Mouse (Mus musculus) left cerebral cortex, adult 9 months (tissue): ENCODE data around the gene Vmn1r166.
"Not testable (repeated sequence)": the region's sequence is repeated elsewhere in the genome, so short reads cannot be mapped to it uniquely, and the experiment has no call there.

Experiments
- DNase-seq, 2 experiments: peaks; one replicate each; pipeline ENCODE4 v3.0.0; 2022; ENCODE audit warnings: low spot score in 2 of 2

Gene Vmn1r166

DNA sequence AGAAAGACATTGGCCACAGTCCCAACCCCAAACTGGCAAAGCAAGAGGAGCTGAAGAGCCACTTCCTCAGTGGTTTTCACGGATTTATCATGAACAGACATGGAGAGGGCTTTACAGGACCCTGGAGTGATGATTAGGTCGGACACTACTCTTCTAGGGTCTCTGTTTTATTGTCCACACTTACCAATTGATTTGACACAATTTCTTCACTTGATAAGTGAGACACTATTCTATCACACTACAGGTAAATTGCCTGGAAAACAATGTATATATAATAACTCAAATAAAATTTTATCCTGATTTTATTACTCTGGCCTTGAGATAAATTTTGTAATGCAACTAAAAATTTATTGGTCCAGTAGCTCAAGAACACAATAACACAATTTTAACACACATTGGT lies at the start of gene Vmn1r166:
Gene Vmn1r166 (minus strand): TSS at position 101 of the 400 bp plus-strand sequence.
- not testable (repeated sequence) for DNase-seq

DNA sequence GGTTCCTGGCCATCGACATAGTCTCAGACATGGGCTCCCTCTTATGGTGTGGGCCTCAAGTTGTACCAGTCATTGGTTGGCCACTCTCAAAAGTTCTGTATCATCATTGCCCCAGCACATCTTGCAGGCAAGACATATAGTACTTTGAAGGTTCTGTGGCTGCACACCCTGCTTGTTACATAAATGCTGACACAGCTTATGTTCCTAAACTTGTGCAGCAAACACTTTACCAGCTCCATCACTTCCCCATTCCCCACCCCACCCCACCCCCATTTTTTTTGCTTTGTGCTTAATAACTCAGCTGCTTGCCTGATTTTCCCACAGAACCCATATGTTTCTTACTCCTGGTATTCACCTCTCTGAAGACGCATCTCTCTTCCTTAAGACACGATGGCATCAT lies 49.4 kb upstream of the Vmn1r166 start, which contains the start of gene Nlrp4e:
Gene Nlrp4e (plus strand): TSS at position 301 of the 400 bp plus-strand sequence.
- DNase-seq: not testable (repeated sequence)

DNA sequence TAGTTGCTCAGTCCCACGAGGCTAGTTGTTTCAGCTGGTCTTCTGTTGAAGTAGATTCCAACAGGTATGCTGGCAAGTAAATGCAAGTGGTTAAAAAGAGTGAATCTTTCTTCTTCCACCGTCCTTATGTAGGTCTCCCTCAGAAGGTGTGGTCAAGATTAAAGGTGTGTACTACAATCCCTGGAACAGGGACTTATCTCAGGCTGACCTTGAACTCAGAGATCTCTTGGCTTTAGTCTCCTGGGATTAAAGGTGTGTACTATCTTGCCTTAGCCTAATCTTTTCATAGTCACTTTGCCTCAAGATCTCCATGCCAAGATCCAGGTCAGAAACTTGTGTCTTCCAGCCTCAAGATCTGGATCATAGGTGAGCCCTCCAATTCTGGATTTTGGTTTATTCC lies 27.3 kb upstream of the Vmn1r166 start, which contains the start of gene Gm6902:
Gene Gm6902 (minus strand): TSS at position 101 of the 400 bp plus-strand sequence.
- not testable (repeated sequence) for DNase-seq

GRCm38 (mm10) chr7:23217032-23217431 lies 34.5 kb downstream of the Vmn1r166 start, which contains the start of gene Vmn1r165:
Vmn1r165 (plus strand) TSS chr7:23217332.
- not testable (repeated sequence) for DNase-seq
